Mouse (Mus musculus): ENCODE measurements around the gene Ier5l. TPM values are rescaled to one million over a fixed set of nuclear protein-coding genes. Genes with fewer than 3 reads are reported as not detected.

Ier5l gene
- total RNA-seq (2021): 10 to 100 TPM; 15.2 to 18.0 TPM
- long read RNA-seq, transcript Ier5l-201 (1 exons, 2,683 nt): major isoform, 20 of 20 reads
- long read RNA-seq, partial matches to known transcripts: 0 of 20 reads
- long read RNA-seq, other reads (novel, unspliced or antisense): 0 of 20 reads

DNA sequence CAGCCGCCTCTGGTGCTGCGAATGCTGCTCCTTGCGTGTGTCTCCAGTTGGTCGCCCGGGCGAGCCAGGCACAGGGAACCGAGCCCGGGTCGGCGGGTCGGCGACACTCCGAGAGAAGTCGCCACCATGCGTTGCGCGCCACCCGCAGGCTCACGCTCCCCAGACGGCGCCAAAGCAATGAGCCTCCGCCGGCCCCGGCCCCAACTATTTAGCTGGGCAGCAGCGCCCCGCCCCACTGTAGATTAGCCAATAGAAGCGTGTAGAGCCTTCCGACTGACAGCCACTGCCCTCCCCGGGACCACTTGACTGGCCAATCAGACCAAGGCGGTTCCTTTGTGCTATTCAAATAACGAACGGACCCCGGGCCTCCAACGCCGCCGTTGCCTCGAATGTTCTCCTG lies at the start of gene Ier5l:
Gene Ier5l, minus strand, starts transcription at position 181 of the 400 bp plus-strand sequence.
- peak; percentile 96 to 97 for DNase-seq (ENCODE audit: low spot score in 2 of 2)

DNA sequence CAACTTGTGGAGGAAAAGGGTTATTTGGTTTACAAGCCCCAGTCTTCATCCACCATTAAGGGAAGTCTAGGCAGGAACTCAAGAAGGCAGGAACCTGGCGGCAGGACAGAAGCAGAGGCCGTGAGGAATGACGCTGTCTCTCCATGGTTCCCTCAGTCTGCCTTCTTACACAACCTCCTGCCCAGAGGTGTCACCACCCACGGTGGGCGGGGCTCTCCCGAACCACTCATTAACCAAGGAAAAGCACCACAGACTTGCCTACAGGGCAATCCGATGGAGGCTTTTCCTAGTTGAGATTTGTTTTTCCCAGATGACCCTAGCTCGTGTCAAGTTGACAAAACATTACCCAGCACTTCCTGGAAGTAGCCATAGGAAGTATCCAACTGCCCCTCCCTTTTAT lies 49.7 kb upstream of the Ier5l start:
- DNase-seq (ENCODE audit: low spot score in 2 of 2): no peak

DNA sequence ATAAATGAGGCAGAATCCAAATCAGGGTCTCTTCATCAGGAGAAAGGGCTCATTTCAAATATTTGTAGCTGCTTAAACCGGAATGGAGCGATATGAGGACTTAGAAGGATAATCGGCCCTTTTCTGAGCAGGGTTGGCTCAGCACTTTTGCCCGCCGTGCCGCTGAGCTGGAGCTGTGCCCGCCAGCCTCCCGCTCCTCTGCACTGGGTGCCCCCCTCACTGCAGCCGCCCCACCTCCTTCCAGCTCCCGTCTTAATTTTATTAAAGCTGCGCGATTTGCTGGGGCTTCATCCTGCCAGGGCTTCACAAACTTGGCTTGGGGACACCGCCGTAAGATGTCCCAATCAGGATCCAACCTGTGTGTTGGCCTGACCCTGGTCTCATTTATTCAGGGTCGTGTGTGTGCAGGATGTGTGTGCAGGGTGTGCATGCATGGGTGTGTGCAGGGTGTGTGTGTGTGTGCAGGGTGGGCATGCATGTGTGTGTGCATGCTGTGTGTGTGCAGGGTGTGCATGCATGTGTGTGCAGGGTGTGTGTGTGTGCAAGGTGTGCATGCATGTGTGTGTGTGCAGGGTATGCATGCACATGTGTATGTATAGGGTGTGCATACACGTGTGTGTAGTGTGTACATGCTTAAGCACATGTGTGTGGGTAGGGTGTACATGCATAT lies 36.8 kb upstream of the Ier5l start:
- DNase-seq (ENCODE audit: low spot score in 2 of 2): peak in 1 of 2 experiments; percentile 17

DNA sequence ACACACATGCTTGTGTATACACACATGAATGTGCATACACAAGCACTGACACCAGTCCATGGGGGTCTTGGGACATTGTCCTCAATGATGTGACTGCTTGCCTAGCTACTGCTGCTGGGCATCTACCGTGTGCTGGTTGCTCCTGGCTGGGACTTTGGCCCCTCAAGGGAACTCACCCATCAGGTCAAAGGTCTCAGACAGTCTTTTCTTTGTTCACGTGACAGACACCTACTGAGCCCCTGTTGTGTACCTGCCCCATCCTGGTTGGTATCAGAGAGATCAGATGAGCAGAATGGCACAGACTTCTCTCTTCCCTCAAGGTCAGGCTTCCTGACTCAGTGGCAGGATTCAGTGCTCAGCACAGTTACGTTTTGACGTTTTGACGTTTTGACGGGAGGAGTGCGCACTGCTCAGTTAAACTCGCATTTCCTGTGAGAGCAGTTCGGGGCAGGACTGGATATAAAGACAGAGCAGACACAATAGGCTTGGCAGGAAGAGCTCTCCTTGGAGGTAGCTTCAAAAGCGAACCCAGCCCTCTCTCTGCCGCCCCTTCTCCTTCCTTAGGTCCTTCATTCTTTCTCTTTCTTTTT lies 33.2 kb upstream of the Ier5l start:
- DNase-seq (ENCODE audit: low spot score in 2 of 2): no peak

DNA sequence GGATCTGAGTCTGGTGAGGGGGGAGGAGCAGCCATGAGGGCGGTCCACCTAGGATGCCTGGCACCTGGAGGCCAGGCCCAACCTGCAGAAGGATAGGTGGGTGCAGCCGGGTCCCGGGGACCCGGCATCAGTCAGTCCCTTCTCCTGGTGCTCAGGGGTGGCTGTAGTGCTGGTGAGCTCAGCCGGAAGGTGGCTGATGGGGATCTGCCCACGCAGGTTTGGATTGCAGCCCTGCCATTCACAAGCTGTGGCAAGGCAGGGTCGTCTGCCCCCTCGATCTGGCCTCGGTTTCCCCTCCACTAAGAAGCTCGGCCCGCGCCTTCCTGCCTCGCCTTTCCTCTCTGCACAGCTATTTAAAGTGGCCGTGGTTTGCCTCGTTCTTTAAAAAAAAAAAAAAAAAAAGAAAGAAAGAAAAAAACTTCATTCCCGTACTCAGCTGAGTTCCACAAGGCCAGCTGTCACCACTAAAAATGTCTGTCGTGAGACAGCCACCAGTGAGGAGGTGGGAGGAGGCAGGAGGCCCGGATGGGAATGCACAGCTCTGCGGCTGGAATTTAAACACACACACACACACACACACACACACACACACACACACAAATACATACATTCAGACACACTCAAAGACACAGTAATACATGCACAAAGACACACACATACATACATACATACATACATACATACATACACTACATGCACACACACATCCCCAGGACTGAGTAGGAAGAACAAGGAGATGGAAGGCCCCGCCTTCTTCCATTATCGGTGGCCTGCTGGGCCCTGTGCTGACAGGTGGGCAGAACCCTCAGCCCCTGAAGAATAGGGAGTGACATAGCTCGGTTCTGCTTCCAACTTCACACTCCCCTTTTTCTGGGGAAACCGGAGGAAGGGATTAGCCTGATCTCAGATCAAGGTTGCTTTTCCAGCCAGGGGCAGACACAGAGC lies 29.9 kb upstream of the Ier5l start:
- DNase-seq (ENCODE audit: low spot score in 2 of 2): peak; percentile 64 to 82

DNA sequence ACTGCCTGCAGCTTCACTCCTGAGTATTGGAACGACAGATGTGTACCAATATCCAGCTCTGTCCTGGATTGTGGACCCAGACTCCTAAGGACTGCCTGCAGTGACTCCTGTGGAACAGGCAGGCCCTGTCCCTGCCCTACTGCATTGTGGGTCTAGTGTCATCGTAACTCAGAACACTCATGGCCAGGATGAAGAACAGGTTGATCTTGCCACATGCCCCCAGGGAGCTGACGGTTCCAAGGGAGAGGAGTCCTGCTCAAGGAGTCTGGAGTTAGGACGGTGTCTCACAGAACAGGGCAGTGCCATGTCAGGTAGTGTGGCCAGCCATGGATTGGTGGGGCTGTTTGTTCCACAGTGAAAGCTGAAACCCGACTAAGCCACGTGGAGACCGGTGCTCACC lies 27.7 kb upstream of the Ier5l start:
- no peak for DNase-seq (ENCODE audit: low spot score in 2 of 2)

DNA sequence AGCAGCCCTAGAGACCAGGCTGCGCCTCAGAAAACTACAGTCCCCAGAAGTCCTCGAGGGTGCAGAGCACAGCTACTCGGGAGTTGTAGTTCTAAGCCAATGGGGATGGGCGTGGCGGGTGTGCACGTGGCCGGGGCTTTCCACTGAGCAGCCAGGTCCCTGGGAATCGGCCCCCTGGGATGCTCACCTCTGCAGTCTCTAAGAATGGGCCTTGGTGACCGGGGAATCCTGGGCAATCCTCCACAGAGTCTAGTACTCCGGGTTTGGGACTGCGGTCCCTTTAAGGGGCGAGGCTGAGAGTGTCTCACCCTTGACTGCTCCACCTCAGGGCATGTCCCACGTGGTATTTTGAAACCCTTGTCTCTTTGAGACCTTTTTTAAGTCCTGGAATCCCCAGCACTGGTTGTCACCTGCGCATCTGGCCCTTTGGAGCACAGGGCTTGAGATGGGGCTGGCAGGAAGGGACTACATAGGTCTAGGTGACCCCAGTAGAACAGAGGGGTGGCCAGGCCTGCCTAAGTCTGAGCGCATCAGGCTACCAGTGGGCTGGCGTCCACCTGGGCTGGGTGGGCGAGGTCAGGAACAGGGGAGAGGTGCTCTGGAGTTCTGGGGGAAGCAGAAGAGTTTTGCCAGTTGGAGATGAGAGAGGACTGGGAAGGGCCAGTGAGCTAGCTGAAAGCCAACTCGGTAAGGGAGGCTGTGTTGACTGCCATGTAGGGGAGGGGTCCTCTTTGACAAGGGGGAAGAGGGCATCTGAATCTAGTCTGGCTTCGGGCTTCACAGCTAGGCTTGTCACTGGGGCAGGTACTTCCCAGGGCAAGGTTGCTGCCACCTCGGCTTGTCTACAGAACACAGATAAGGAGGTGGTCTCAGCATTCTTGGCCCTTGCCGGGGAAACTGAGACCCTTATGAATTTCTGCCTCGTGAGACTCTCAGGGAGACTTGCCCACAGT lies 22.2 kb upstream of the Ier5l start:
- DNase-seq (ENCODE audit: low spot score in 2 of 2): peak; percentile 51 to 73

DNA sequence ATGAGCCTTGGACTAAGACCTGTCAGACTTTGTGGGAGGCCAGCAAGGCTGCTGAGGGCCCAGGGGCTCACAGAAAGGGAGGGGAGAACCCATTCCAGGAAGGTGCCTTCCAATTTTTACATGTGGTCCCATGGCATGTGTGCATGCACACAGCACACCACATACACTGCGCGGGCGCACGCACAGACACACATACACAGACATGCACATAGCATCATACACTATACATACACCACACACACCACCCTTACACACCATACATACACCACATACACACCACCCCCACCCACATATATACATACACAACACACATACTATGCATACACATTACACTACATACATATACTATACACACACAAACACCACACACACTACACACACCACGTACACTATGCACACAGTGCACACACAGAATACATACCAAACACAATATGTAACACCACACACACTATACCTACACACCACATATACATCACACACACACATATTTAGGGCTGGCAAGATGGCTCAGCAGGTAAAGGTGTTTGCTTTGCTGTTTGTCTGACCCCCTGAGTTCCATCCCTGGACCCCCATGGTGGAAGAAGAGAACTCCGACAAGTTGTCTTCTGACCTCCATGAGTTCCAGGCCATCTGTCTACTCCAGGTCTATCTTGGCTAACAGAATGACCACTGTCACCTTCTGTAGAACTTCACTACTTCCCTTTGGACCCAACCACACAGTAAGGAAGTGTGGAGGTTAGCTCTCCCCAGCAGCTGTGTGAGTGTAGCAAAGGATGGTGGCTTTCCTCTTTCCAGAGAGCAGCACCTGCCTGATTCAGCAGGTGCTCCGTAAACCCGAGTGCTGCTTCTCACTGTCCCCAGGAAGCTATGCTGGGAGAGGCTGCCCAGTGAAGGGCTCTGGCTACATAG lies 21.2 kb upstream of the Ier5l start:
- no peak for DNase-seq (ENCODE audit: low spot score in 2 of 2)

DNA sequence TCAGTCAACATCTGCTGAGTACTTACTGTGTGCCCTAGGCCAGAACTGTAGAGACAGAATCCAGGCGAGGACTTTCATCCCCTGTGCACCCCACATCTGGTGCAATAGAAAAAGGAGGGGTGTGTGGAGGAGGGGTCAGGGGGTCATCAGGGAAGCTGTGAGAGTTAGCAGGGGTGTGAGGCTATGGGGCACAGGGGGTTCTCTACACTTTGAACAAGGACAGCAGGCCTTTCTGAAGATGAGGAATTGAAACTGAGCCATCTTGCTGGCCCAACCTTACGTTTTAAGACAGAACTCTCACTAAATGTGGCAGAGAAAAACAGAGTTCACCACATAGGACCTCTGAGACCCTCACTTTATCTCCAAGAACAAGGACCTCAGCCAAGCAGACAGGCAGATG lies 16.4 kb upstream of the Ier5l start:
- no peak for DNase-seq (ENCODE audit: low spot score in 2 of 2)

DNA sequence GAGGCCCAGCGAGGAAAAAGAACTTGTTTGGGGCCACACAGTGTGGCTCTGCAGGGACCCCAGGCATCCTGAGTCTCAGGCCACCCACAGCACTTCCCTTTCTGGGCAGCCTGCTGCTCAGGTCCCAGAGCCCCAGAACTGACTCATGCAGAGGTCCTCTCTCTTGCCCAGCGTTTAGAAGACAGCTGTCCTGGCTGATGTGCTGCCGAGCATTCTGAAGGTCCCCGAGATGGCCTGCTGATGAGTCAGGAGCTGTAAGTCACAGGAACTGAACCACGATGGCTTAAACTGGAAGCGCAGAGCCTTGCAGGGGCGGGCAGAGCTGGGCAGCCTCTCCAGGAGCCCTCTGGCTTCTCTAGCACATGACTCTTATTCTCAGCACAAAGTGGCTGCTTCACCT lies 13.6 kb upstream of the Ier5l start:
- no peak for DNase-seq (ENCODE audit: low spot score in 2 of 2)

DNA sequence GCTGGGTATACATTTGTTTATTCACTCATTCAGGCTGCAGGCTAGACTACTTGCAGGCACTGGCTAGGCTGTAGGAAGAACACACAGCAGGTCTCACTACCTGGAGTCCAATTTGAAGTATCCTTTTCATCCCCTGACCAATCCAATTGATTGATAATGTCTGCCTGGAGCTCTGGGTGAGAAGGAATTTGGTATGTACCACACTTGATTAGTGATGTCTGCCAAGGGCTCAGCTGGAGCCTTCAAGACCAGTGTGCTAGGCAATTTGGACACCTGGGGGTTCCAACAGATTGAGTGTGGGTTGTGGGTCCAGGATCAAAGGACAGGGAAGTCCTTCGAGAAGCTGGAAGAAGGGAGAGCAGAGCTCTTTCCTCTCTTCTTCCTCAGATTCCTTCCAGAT lies 4.5 kb upstream of the Ier5l start:
- no peak for DNase-seq (ENCODE audit: low spot score in 2 of 2)

DNA sequence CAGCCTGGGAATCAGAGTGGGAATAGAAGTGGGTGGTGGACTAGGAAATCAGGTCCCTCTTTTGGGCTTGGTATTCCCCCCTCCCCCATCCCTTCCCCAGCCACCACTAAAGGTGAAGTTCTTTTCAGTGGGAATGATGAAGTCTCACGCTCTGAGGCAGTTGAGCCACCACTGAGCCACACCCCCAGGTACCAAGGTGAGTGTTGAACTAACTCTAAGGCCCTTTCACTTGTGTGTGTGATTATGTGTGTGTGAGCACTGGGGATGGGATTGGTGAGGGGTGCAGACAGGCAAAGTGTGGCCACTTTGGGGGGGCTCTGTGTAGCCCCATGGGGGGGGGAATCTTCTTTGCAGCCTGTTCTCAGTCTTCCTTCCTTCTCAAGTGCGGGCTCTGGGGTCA lies 2.2 kb upstream of the Ier5l start:
- no peak for DNase-seq (ENCODE audit: low spot score in 2 of 2)

DNA sequence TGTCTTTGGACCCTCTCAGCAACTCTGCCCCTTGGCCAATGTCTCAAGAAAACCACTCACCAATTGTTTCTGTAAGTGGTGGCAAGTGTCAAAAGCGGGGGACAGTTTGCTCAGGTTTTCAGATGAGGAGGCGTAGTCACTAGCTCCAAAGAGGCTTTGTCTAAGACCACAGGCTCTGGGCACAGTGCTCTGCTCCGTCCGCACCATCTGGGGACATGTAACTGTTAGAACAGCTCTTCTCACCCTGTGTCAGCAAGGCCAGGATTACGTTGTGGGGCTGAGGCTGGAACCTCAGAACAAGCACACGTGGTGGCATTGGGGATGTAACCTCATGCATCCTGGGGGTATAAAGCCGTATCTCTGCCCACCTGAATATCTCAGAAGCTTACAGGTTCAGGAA lies 1.4 kb upstream of the Ier5l start:
- DNase-seq (ENCODE audit: low spot score in 2 of 2): no peak

DNA sequence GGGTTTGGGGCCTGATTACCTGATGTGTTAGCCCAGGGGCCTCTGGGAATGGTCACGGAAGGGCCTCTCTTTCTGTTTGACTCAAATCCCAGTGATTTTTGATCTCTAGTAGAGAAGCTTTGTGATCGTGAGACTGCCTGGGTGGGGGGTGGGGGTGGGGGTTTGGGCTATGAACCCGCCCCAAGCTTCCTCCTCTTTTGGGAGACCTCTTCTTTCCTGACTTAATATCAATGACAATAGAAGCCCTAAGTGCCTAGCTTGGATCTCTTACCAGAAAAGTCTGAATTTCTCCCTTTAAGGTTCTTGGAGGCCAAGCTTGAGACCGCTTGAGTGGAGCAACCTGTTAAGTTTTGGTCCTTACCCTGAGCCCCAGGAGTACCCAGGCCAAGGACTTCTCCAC lies 757 bp upstream of the Ier5l start:
- no peak for DNase-seq (ENCODE audit: low spot score in 2 of 2)

DNA sequence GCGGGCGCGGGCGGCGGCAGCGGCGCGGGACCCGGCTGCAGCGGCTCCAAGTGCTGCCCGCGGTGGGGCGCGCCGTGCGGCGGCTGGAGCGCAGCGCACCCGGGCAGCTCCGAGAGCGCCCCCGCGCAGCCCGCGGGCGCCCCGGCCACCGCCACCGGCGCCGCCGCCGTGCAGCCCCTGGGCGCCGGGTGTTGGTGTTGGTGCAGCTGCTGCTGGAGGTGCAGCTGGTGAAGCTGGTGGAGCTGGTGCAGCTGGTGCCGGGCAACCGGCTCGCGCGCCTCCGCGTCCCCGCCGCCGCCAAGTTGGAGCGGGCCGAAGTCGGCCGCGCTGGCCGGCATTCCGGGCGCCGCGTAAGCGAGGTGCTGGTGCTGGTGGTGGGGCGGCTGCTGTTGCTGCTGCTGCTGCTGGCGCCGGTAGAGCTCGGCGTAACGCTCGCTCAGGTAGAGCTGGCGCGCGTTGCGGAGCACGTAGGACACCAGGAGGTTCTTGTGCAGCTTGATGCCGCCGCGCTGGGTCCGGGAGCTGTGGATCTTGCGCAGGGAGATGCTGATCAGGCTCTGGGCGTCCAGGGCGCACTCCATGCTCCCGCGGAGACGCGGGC lies 488 bp downstream of the Ier5l start:
- DNase-seq (ENCODE audit: low spot score in 2 of 2): no peak

DNA sequence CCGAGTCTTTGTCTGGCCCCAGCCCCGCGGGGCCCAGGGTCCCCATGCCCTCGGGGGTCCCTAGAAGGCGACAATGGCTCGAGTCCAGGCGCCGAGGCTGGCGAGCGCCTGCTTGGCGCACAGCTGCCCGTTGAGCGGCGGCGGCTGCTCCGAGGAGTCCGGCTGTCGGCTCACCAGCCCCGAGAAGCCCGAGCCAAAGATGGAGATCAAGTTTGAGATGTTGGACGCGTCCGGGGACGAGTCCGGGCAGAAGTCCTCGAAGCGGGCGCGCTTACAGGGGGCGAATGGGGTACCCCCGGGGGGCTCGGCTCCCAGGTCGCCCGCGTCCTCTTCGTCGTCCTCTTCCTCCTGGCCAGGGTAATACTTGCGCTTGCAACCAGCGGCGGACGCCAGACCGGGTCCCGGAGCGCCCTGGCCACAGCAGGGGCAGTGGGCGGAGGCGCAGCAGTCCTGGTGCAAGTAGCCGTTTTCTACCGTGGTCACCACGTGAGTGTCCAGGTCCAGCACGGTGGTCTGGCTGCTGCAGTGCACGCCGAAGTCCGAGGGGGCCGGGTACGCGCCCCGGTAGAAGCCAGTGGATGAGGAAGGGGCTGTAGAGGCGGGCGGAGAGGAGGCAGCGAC lies 1.2 kb downstream of the Ier5l start:
- no peak for DNase-seq (ENCODE audit: low spot score in 2 of 2)

DNA sequence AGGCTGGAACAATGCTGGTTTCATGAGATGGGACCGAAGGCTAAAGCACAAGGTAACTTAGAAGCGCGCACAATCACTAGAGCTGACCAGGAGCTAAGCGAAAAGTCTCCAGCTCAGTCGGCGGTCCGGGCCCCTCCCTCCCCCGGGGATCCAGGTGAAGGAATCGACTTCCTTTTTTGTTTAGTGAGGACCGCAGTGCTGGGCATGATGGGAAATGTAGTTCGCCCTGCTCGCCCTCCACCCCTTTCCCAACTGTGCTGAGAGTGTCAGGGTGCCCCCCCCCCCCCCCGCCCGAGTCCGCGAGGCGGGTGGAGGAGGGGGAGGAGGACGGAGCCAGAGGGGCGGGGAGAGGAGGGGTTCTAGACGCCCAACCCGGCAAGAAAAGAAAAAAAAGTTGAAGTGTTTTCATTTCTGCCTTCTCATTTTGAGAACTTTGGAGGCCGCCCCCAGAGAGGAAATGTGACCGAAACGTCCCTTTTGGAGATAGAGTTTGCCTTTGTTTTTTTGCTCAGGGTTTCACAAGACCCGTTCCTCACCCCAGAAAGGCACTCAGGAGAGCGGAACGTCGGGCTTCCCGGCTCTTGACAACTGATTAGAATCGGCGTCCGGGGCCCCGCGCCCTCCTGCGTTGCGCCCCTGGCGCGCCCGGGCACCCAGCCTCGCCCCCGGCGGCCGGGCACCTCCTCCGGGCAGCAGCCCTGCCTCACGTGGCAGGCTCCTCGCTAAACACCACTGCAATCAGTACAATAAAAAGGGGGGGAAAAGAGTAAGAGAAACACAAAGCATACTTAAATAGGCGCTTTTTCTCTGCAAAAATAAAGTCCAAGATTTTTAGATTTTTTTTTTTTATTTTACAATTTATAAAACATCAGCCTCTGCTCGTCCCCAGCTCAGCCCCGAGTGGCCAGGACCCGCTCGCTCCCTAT lies 2.0 kb downstream of the Ier5l start:
- DNase-seq (ENCODE audit: low spot score in 2 of 2): peak; percentile 62 to 82

DNA sequence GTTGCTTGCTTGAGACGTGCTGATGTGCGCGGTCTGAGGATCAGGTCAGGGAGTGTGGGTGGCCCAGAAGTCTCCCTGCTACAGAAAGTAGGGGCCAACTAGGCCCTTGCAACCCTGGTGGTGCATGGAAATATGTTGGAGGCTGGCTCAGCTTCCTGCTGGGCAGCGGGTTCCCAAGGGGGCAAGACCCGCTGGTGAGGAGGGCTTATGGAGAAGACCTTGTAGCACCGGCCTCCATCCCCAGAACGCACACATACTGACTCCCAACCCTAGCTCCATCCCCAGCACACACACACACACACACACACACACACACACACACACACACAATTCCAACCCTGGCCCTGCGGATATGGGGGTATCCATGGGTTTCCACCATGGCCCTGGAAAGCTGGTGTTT lies 3.0 kb downstream of the Ier5l start:
- DNase-seq (ENCODE audit: low spot score in 2 of 2): no peak
